Mouse (Mus musculus) testis, adult 2 months (tissue): Measurements from ENCODE around the gene Ezh1.

Experiments
- CTCF ChIP-seq: fragments of 200-500 bp; IDR thresholded peaks from 2 replicates; pipeline ENCODE4 v1.5.1; 2012; ENCODE audit warnings: low read depth, mild to moderate bottlenecking, inconsistent platforms, low read length, moderate library complexity; ENCODE audit not compliant: control insufficient read depth, insufficient read depth, insufficient replicate concordance
- POLR2A ChIP-seq: fragments of 200-500 bp; IDR thresholded peaks from 2 replicates; pipeline ENCODE4 v1.6.1; 2012; ENCODE audit warnings: low read depth, mild to moderate bottlenecking, inconsistent platforms, low read length, moderate library complexity; ENCODE audit not compliant: control insufficient read depth

DNA sequence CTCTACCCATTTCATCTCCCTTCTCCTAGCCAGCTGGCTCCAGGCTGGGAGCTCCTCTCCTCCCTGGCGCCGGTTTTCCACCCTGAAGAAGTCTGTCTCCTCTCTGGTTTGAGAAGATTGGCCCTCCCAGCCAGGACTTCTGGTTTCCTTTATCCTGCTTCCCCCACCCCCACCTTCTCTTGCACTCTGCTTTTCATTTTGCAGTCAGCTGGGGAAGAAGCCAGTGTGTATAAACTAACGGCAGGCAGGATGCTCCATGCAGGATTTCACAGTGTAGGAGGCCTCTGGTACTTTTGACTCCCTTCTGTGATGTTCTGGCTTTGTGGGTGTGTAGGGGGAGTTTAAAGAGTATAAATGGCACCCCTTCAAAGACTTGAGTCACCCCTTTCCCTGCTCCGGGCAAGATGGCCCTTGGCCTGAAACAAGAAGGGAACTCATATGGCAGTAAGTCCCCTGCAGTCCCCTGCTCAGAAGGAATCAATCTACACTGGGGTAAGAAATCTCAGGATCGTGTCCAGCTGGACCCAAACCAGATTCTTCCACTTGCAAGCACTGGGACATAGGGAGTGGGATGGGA, 11.9 kb upstream of the Ezh1 start:
- TF ChIP-seq POLR2A (no peak), CTCF (no peak)
